Mouse (Mus musculus) G1E (cell line): ENCODE data around the gene Pi4k2a.

Source experiments
- CTCF ChIP-seq: IDR thresholded peaks from 2 replicates; pipeline ENCODE4 v1.5.1; 2012; ENCODE audit warnings: low read depth, low read length, inconsistent platforms, mixed read lengths
- GATA2 ChIP-seq: IDR thresholded peaks from 2 replicates; pipeline ENCODE4 v1.6.1; 2012; ENCODE audit warnings: low read depth, low read length, inconsistent platforms, borderline replicate concordance

GRCm38 (mm10) chr19:42142757-42143156 is 52.5 kb downstream of the Pi4k2a start:
- TF ChIP-seq CTCF (no peak), GATA2 (no peak)
